In the genomic region with DNA sequence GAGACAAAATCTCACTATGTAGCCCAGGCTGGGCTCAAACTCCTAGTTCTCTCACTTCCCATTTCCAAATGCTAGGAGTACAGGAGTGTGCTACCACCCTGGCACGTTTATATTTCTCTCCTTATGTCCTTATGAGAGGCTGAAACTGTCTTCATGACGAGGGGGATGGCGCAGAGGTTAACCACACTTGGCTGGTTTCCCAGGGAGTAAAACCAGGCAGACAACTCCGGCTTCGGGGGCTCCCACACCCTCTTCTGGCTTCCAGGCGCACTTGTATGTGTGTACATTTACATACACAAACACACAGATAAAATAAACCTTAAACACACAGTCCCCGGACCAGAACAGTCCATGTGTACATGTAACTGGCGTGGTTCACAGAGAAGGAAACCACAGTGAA, we compare ENCODE assay signal across 1 mouse cellular context.
TF ChIP-seq lines count a peak whose summit lies in the region.

No protein-coding gene starts in this region.

TF ChIP-seq in MEL, 35 proteins besides CTCF, POLR2A, EP300 and RAD21:
- TF ChIP-seq HCFC1 (IDR thresholded peaks at IDR 0.05; ENCODE audit: low read depth, low read length), result no peak
- TF ChIP-seq POLR2AphosphoS5 (IDR thresholded peaks at IDR 0.05; ENCODE audit: borderline replicate concordance, low read depth, low read length), result no peak
- no peak for TF ChIP-seq SMC3 (IDR thresholded peaks at IDR 0.05; ENCODE audit: low read depth, low read length)
- TF ChIP-seq POLR2AphosphoS2 (IDR thresholded peaks at IDR 0.05; ENCODE audit: low read length), result no peak
- no peak for TF ChIP-seq UBTF (IDR thresholded peaks at IDR 0.05; ENCODE audit: borderline replicate concordance, insufficient read depth, low read depth, low read length)
- TF ChIP-seq ZC3H11A (IDR thresholded peaks at IDR 0.05; ENCODE audit: low read depth, low read length), result no peak
- TF ChIP-seq MYB (IDR thresholded peaks at IDR 0.05; ENCODE audit: low read depth, low read length), result no peak
- TF ChIP-seq GABPA (IDR thresholded peaks at IDR 0.05; ENCODE audit: low read depth, low read length), result no peak
- no peak for TF ChIP-seq ELF1 (IDR thresholded peaks at IDR 0.05; ENCODE audit: low read depth, low read length)
- no peak for TF ChIP-seq ZKSCAN1 (IDR thresholded peaks at IDR 0.05; ENCODE audit: low read depth, low read length)
- TF ChIP-seq TAL1 (IDR thresholded peaks at IDR 0.05; ENCODE audit: low read length), result no peak
- no peak for TF ChIP-seq KAT2A (conservative IDR thresholded peaks at IDR 0.05; ENCODE audit: low read depth, low read length)
